Mouse (Mus musculus): ENCODE data around the gene Tbata. TPM values are rescaled to one million over a fixed set of nuclear protein-coding genes. Genes with fewer than 3 reads are reported as not detected.

The Tbata gene
- polyA plus RNA-seq, 1 experiment from 2014 or later = not detected

Small RNA genes lying within 50 kb of the gene (microRNA-seq; reads per million reads assigned to microRNA genes)
- gene Gm44308 (ENCODE audit: borderline number of aligned reads) = not detected

Other genes with a start within 250 kb of the Tbata start
- 16.4 and 19.1 TPM in 2 replicates for gene Pcbd1, start 82.6 kb upstream of the Tbata start, polyA plus RNA-seq (2014; fragmentation: Nextera tagmentation; extraction: Ambion mirVana)
- gene Sgpl1, start 24.3 kb upstream of the Tbata start, polyA plus RNA-seq (2014; fragmentation: Nextera tagmentation; extraction: Ambion mirVana) = 88.5 and 92.4 TPM in 2 replicates
- 0.27 and 0.64 TPM in 2 replicates for gene Adamts14, start 101.5 kb downstream of the Tbata start, polyA plus RNA-seq (2014; fragmentation: Nextera tagmentation; extraction: Ambion mirVana)
- gene Prf1, start 125.9 kb downstream of the Tbata start, polyA plus RNA-seq (2014; fragmentation: Nextera tagmentation; extraction: Ambion mirVana) = not detected in 2 replicates
- gene Pald1, start 211.6 kb downstream of the Tbata start, polyA plus RNA-seq (2014; fragmentation: Nextera tagmentation; extraction: Ambion mirVana) = 15.1 and 16.1 TPM in 2 replicates
- gene Nodal, start 246.0 kb downstream of the Tbata start, polyA plus RNA-seq (2014; fragmentation: Nextera tagmentation; extraction: Ambion mirVana) = 0.20 TPM in 2 replicates

Data from embryonic facial prominence, embryonic 11.5 days (tissue).